Mouse (Mus musculus) bone marrow, adult 2 months (tissue): ENCODE results near the gene Cenpx. TPM values are rescaled to one million over a fixed set of nuclear protein-coding genes. Genes with fewer than 3 reads are reported as not detected.

Experiments used
- H3K27ac ChIP-seq: fragments of 200-500 bp; 2 replicates; pipeline ENCODE4 v1.5.1; 2012; ENCODE audit warnings: low read depth, mild to moderate bottlenecking, control low read depth, inconsistent platforms, low read length; ENCODE audit not compliant: control insufficient read depth, poor library complexity, insufficient read depth
- H3K4me1 ChIP-seq: fragments of 200-500 bp; 2 replicates; pipeline ENCODE4 v1.6.1; 2011; ENCODE audit warnings: low read length; ENCODE audit not compliant: control insufficient read depth, insufficient read depth
- H3K4me3 ChIP-seq: fragments of 200-500 bp; replicated peaks from 2 replicates; pipeline ENCODE3; 2011; ENCODE audit warnings: mild to moderate bottlenecking, low read depth, low read length, control low read depth; ENCODE audit not compliant: control insufficient read depth
- CTCF ChIP-seq: fragments of 200-500 bp; IDR thresholded peaks from 2 replicates; pipeline ENCODE4 v1.5.1; 2011; ENCODE audit warnings: low read length, control low read depth; ENCODE audit not compliant: control insufficient read depth, insufficient read depth
- POLR2A ChIP-seq: fragments of 200-500 bp; IDR thresholded peaks from 2 replicates; pipeline ENCODE4 v1.6.1; 2011; ENCODE audit warnings: low read depth, mild to moderate bottlenecking, control low read depth, low read length, borderline replicate concordance; ENCODE audit not compliant: control insufficient read depth
- WGBS: fragments of 180-500 bp; shearing (Covaris S2); methylation state at CpG from one replicate; pipeline ENCODE4 v1.1.7; 2018; 5-methylcytosine and 5-hydroxymethylcytosine counted together
- polyA plus RNA-seq: library from polyadenylated mRNA; stranded (reverse); fragments of >200 nt; gene quantifications from 2 replicates; pipeline ENCODE4 v1.2.4, GENCODE M21; 2011; ENCODE audit warnings: low replicate concordance; ENCODE audit not compliant: missing spikeins, insufficient read depth, insufficient read length

Gene Cenpx
- polyA plus RNA-seq, 1 experiment, result 57.8 TPM

DNA sequence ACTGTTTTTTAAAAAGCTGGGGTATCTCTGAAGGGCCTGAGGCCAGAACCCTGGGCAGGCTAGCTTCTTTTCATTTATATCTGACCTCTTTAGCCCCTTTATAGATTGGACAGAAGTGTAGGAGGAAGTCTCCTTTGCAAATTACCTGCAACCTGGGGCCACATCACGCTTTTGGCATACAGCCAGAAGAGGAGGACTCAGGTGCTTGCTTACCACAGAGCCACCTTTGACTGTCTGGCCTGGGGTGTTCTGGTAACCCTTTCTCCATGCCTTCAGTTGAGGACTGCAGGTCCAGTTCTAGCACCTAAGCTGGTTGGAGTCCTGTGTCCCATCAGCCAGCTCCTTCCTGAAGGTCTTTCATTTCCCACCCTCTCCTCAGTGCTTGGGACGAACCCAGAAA, 4.0 kb downstream of the Cenpx start:
- 77% methylated on average over 2 of the region's 2 CpGs for WGBS
- no peaks in the 10 kb centered on the region; the same call in 1 of the 2 replicates for H3K4me1 ChIP-seq
- H3K27ac ChIP-seq, result no peak overlapping the region
- H3K4me3 ChIP-seq, result no peak overlapping the region
- TF ChIP-seq CTCF (no peak), POLR2A (no peak)

DNA sequence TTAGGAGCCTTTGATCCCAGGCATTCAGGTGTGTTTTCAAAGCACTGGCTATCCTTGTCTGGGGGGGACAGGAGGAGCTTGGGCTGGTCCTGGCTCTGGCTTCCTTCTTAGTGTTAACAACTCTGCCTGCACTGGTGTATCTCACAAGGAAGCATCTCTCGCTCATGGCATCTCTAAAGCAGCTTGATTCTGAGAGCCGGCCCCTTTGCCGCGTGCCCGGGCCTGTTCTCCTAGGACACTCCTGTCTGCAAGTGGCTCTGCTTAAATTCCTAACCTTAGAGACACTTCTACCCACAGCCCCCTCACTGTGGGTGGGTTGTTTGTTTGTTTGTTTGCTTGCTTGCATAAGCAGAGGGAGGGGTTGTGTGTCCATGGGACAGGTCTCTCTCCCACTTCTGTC, 5.6 kb downstream of the Cenpx start:
- TF ChIP-seq CTCF, result no peak
- no peak for TF ChIP-seq POLR2A
- Histone ChIP-seq H3K4me3 (no peak overlapping the region), H3K4me1 (no peaks in the 10 kb centered on the region; the same call in 1 of the 2 replicates), H3K27ac (no peak overlapping the region)
- 91% methylated on average over 5 of the region's 5 CpGs for WGBS

GRCm38 (mm10) chr11:120707225-120707624, 6.3 kb downstream of the Cenpx start:
- H3K4me1 ChIP-seq, result no peaks in the 10 kb centered on the region
- TF ChIP-seq POLR2A, result no peak
- no peak for TF ChIP-seq CTCF
- no peak overlapping the region for H3K27ac ChIP-seq
- 85% methylated on average over 12 of the region's 12 CpGs for WGBS
- H3K4me3 ChIP-seq, result no peak overlapping the region

- Histone ChIP-seq H3K4me3 (no peak overlapping the region), H3K27ac (no peak overlapping the region), H3K4me1 (no peaks in the 10 kb centered on the region)
- TF ChIP-seq POLR2A (no peak), CTCF (no peak)
- 89% methylated on average over 5 of the region's 5 CpGs for WGBS
Observed at GRCm38 (mm10) chr11:120706120-120706519, 7.4 kb downstream of the Cenpx start.

DNA sequence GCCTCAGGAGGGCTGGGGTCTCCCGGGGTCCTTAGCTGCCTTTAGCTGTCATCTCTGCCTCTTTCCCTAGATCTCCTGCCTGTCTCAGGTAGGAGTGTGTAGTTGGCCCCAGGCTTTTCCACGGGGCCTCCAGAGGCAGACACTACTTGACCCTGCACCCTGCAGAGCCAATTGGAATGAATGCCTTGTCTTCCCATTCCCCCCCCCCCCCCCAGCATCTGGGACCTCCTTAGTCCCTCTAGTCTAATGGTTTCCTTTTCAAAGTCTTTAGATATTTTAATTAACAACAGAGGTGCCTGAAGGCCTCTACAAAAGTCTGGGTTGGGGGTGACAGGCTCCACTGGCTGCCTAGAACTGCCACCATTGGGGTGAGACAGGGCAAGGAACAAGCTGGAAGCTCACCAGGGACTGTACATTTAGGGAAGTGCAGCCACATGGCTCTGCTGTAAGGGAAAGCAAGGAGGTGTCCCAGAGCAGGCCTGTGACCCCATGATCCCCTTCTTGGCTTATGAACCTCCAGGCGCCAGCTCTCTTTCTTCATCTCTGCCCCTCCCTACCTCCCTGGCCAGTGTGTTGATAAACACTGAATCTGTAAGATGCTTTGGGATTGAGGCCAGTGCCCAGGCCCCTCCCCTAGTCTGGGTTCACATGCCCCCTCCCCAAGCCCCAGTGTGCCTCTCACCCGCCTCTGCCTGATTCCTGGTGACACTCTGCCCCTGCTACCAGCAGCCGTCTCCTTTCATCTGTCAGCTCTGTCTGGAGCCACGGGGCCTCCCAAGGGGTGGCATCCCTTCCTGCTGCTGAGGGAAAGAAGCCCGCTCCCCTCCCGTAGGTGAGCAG, 8.8 kb downstream of the Cenpx start:
- no peaks in the 10 kb centered on the region for H3K4me1 ChIP-seq
- H3K4me3 ChIP-seq, result no peak overlapping the region
- TF ChIP-seq CTCF (no peak), POLR2A (no peak)
- WGBS, result 80% methylated on average over 8 of the region's 8 CpGs
- no peak overlapping the region for H3K27ac ChIP-seq

DNA sequence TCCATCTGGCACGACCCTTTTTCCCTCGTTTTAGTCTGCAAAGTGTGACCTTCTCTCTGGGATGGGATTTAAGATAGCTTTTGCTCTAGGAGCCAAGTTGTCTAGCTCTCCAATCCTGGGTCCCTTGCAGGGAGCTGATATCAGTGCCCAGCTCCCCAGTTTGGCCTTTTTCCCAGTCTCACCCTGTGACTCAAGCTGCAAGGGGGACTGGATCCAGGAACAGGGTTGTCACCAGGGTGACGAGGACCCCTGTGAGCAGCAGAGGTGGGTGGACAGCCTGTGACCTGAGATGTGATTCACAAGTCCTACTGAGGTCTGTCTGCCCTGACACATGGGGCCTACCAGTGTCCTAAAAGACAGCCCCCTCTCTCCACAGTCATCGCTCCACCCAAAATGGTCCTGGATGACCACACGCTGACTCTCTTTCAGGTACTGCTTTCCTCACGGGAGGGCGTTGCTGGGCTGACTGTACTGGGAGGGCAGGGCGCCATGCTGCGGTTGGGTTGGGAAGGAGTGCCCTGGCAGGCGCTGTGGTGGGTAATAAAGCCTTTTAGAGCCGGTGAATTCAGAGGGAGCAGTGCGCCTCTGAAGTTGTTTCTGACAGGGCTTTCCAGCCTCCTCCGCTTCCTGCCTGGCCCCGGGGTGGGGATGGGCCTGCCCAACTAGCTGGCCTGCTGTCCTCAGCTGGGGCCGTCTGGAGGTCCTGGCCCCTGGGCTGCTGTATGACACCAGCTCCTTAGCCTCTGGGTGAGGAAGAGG, 9.7 kb downstream of the Cenpx start:
- Histone ChIP-seq H3K4me1 (no peaks in the 10 kb centered on the region), H3K4me3 (no peak overlapping the region), H3K27ac (no peak overlapping the region)
- WGBS, result 84% methylated on average over 15 of the region's 15 CpGs
- TF ChIP-seq POLR2A (no peak), CTCF (no peak)

DNA sequence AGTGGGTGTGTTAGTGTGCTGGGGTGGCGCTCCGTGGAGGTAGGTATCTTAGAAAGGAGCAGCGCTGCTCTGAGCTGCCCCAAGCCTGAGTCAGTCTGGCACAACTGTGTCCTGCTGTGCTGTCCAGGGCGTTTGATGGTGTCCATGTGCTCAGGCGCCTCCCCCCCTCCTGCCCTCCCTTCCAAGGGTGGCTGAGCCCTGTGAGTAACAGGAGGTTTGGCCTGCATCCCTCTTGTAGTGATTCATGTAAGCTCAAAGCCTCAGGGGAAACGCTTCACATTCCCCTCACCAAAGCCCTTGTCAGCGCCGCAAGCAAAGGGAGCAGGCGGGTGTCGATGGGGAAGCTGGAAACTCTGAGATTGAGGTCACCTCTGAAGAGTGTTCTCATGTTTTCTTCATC, 15.8 kb downstream of the Cenpx start:
- WGBS, result 88% methylated on average over 10 of the region's 10 CpGs
- no peak overlapping the region for H3K4me3 ChIP-seq
- no peak for TF ChIP-seq CTCF
- no peak for TF ChIP-seq POLR2A

DNA sequence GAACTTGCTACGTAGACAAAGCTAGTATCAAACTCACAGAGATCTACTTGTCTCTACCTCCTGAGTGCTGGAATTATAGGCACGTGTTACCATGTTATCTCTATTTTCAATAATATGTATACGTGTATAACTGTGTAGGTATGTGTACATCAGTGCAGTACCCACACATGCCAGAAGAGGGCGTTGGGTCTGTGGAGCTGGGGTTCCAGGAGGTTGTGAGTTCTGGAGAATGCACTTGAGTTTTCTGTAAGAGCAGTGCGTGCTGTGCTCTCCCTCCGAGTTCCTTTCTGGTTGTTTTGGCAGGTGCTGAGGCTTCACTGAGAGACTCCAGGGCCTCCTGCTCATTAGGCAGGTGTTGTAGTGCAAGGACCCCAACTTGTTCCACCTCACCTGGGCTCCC, 17.0 kb downstream of the Cenpx start:
- Histone ChIP-seq H3K4me3 (no peak overlapping the region), H3K4me1 (no peaks in the 10 kb centered on the region), H3K27ac (no peak overlapping the region)
- WGBS, result 88% methylated on average over 6 of the region's 6 CpGs
- TF ChIP-seq POLR2A (no peak), CTCF (peak; percentile 22; the same call in 1 of the 2 replicates)

More for the DNA sequence above, 15.8 kb downstream of the Cenpx start:
- Histone ChIP-seq H3K27ac (no peak overlapping the region), H3K4me1 (no peaks in the 10 kb centered on the region)
